Mouse (Mus musculus): ENCODE results near the gene Nfic. TPM values are rescaled to one million over a fixed set of nuclear protein-coding genes. Genes with fewer than 3 reads are reported as not detected.
A peak's percentile ranks its signal among the peaks of the same experiment; 100 is the strongest.

Nfic gene
- polyA plus RNA-seq, 1 experiment from 2014 or later, result 35.0 TPM

- Histone ChIP-seq H3K4me2 (peak overlapping the region; percentile 85), H3K9ac (replicated peaks) (peak overlapping the region; percentile 23; the same call in 1 of the 2 replicates), H3K4me3 (replicated peaks) (peak overlapping the region; percentile 73; the same call in 1 of the 2 replicates), H3K36me3 (peaks cover 5% of the 10 kb centered on the region; the same call in 1 of the 2 replicates), H3K9me3 (replicated peaks) (no peaks in the 10 kb centered on the region), H3K4me1 (peaks cover 42% of the 10 kb centered on the region), H3K27ac (replicated peaks) (peak overlapping the region; percentile 9; the same call in 1 of the 2 replicates), H3K27me3 (replicated peaks) (no peaks in the 10 kb centered on the region)
- no peak for ATAC-seq (ENCODE audit: low FRiP score)
- 54% methylated on average over 12 of the region's 12 CpGs for WGBS
Observed at GRCm38 (mm10) chr10:81356352-81356990, 99.0 kb downstream of the Nfic start.

GRCm38 (mm10) chr10:81355533-81355932 is 99.9 kb downstream of the Nfic start:
- Histone ChIP-seq H3K27me3 (replicated peaks) (no peaks in the 10 kb centered on the region), H3K4me1 (peaks cover 37% of the 10 kb centered on the region), H3K9ac (replicated peaks) (no peak overlapping the region), H3K4me2 (no peak overlapping the region), H3K36me3 (peaks cover 5% of the 10 kb centered on the region; the same call in 1 of the 2 replicates), H3K27ac (replicated peaks) (no peak overlapping the region), H3K4me3 (replicated peaks) (no peak overlapping the region), H3K9me3 (replicated peaks) (no peaks in the 10 kb centered on the region)
- WGBS, result 94% methylated on average over 4 of the region's 4 CpGs
- no peak for ATAC-seq (ENCODE audit: low FRiP score)

- Histone ChIP-seq H3K4me3 (replicated peaks) (no peak overlapping the region), H3K4me1 (peaks cover 34% of the 10 kb centered on the region), H3K9me3 (replicated peaks) (no peaks in the 10 kb centered on the region), H3K36me3 (peaks cover under 1% of the 10 kb centered on the region; the same call in 1 of the 2 replicates), H3K9ac (replicated peaks) (no peak overlapping the region), H3K27me3 (replicated peaks) (no peaks in the 10 kb centered on the region), H3K4me2 (no peak overlapping the region), H3K27ac (replicated peaks) (no peak overlapping the region)
- 77% methylated on average over 9 of the region's 9 CpGs for WGBS
- ATAC-seq (ENCODE audit: low FRiP score), result no peak
Observed at GRCm38 (mm10) chr10:81354738-81355477, 100.5 kb downstream of the Nfic start.

GRCm38 (mm10) chr10:81351678-81352291 is 103.7 kb downstream of the Nfic start:
- H3K27me3 ChIP-seq (replicated peaks), result peaks cover 11% of the 10 kb centered on the region
- no peak for ATAC-seq (ENCODE audit: low FRiP score)
- H3K9ac ChIP-seq (replicated peaks), result no peak overlapping the region
- no peak overlapping the region for H3K27ac ChIP-seq (replicated peaks)
- no peak overlapping the region for H3K4me3 ChIP-seq (replicated peaks)
- 25% methylated on average over 9 of the region's 9 CpGs for WGBS
- H3K36me3 ChIP-seq, result no peaks in the 10 kb centered on the region
- H3K4me2 ChIP-seq, result no peak overlapping the region
- H3K4me1 ChIP-seq, result peaks cover 27% of the 10 kb centered on the region
- no peaks in the 10 kb centered on the region for H3K9me3 ChIP-seq (replicated peaks)

- under 1% methylated on average over 54 of the region's 54 CpGs for WGBS
- Histone ChIP-seq H3K9me3 (replicated peaks) (no peaks in the 10 kb centered on the region), H3K4me1 (peaks cover 29% of the 10 kb centered on the region), H3K27ac (replicated peaks) (peak within 1 kb of the TSS; percentile 83), H3K36me3 (no peaks in the 10 kb centered on the region), H3K4me3 (replicated peaks) (peak within 1 kb of the TSS; percentile 65), H3K9ac (replicated peaks) (peak within 1 kb of the TSS; percentile 62), H3K4me2 (peak within 1 kb of the TSS; percentile 95), H3K27me3 (replicated peaks) (peaks cover 14% of the 10 kb centered on the region)
- ATAC-seq (ENCODE audit: low FRiP score), result peak; percentile 94
Observed at GRCm38 (mm10) chr10:81350351-81351063, 104.9 kb downstream of the Nfic start, which contains the start of gene Hmg20b. Gene Hmg20b, minus strand, starts transcription at chr10:81350480.

GRCm38 (mm10) chr10:81349961-81350350 is 105.5 kb downstream of the Nfic start:
- peak overlapping the region; percentile 62 for H3K9ac ChIP-seq (replicated peaks)
- H3K9me3 ChIP-seq (replicated peaks), result no peaks in the 10 kb centered on the region
- no peaks in the 10 kb centered on the region for H3K36me3 ChIP-seq
- peak overlapping the region; percentile 95 for H3K4me2 ChIP-seq
- peak overlapping the region; percentile 65 for H3K4me3 ChIP-seq (replicated peaks)
- ATAC-seq (ENCODE audit: low FRiP score), result peak; percentile 19
- peak overlapping the region; percentile 56 for H3K27ac ChIP-seq (replicated peaks)
- H3K27me3 ChIP-seq (replicated peaks), result peaks cover 17% of the 10 kb centered on the region
- 1% methylated on average over 29 of the region's 29 CpGs for WGBS
- H3K4me1 ChIP-seq, result peaks cover 29% of the 10 kb centered on the region

GRCm38 (mm10) chr10:81349146-81349545 is 106.3 kb downstream of the Nfic start:
- 5% methylated on average over 12 of the region's 12 CpGs for WGBS
- peak overlapping the region; percentile 65 for H3K4me3 ChIP-seq (replicated peaks)

GRCm38 (mm10) chr10:81346453-81347067 is 108.9 kb downstream of the Nfic start:
- H3K9ac ChIP-seq (replicated peaks), result peak overlapping the region; percentile 42
- no peaks in the 10 kb centered on the region for H3K9me3 ChIP-seq (replicated peaks)
- peaks cover 37% of the 10 kb centered on the region for H3K4me1 ChIP-seq
- peak overlapping the region; percentile 63 for H3K4me2 ChIP-seq
- no peaks in the 10 kb centered on the region for H3K36me3 ChIP-seq
- H3K27ac ChIP-seq (replicated peaks), result peak overlapping the region; percentile 65
- 8% methylated on average over 45 of the region's 55 CpGs for WGBS
- peaks cover 50% of the 10 kb centered on the region for H3K27me3 ChIP-seq (replicated peaks)
- H3K4me3 ChIP-seq (replicated peaks), result peak overlapping the region; percentile 38
- ATAC-seq (ENCODE audit: low FRiP score), result peak; percentile 13

More at GRCm38 (mm10) chr10:81349146-81349545, 106.3 kb downstream of the Nfic start:
- no peak for ATAC-seq (ENCODE audit: low FRiP score)
- Histone ChIP-seq H3K27me3 (replicated peaks) (peaks cover 25% of the 10 kb centered on the region), H3K9ac (replicated peaks) (0 out of 2 replicates have a peak overlapping the region, but pooled peaks have one; percentile 29), H3K4me2 (peak overlapping the region; percentile 95), H3K4me1 (peaks cover 29% of the 10 kb centered on the region), H3K36me3 (no peaks in the 10 kb centered on the region), H3K9me3 (replicated peaks) (no peaks in the 10 kb centered on the region), H3K27ac (replicated peaks) (no peak overlapping the region)

Small RNAs within 50 kb of the gene (microRNA-seq; reads per million reads assigned to microRNA genes)
- not detected for gene Gm25595
- not detected for gene Mir1191b
- not detected for gene Mir6913

Other genes with a start within 250 kb of the Nfic start
- gene Atcay, start 224.8 kb downstream of the Nfic start, polyA plus RNA-seq (2015; fragmentation: Nextera tagmentation; extraction: Ambion mirVana), result 64.8 and 91.1 TPM in 2 replicates
- 27.1 and 31.9 TPM in 2 replicates for gene Zfr2, start 222.5 kb downstream of the Nfic start, polyA plus RNA-seq (2015; fragmentation: Nextera tagmentation; extraction: Ambion mirVana)
- 37.1 and 48.3 TPM in 2 replicates for gene Matk, start 202.7 kb downstream of the Nfic start, polyA plus RNA-seq (2015; fragmentation: Nextera tagmentation; extraction: Ambion mirVana)
- gene Mrpl54, start 188.7 kb downstream of the Nfic start, polyA plus RNA-seq (2015; fragmentation: Nextera tagmentation; extraction: Ambion mirVana), result 155 and 160 TPM in 2 replicates
- 38.0 and 39.1 TPM in 2 replicates for gene Apba3, start 188.7 kb downstream of the Nfic start, polyA plus RNA-seq (2015; fragmentation: Nextera tagmentation; extraction: Ambion mirVana)
- gene Tjp3, start 164.1 kb downstream of the Nfic start, polyA plus RNA-seq (2015; fragmentation: Nextera tagmentation; extraction: Ambion mirVana), result 4.1 and 7.9 TPM in 2 replicates
- 116 and 124 TPM in 2 replicates for gene Pip5k1c, start 162.7 kb downstream of the Nfic start, polyA plus RNA-seq (2015; fragmentation: Nextera tagmentation; extraction: Ambion mirVana)
- 27.8 and 34.0 TPM in 2 replicates for gene Cactin, start 134.5 kb downstream of the Nfic start, polyA plus RNA-seq (2015; fragmentation: Nextera tagmentation; extraction: Ambion mirVana)
- 5.5 and 11.4 TPM in 2 replicates for gene Tbxa2r, start 126.9 kb downstream of the Nfic start, polyA plus RNA-seq (2015; fragmentation: Nextera tagmentation; extraction: Ambion mirVana)
- not detected in 2 replicates for gene Gipc3, start 112.4 kb downstream of the Nfic start, polyA plus RNA-seq (2015; fragmentation: Nextera tagmentation; extraction: Ambion mirVana)
- 31.0 and 48.9 TPM in 2 replicates for gene Hmg20b, start 105.2 kb downstream of the Nfic start, polyA plus RNA-seq (2015; fragmentation: Nextera tagmentation; extraction: Ambion mirVana)
- 22.9 and 29.4 TPM in 2 replicates for gene Mfsd12, start 98.1 kb downstream of the Nfic start, polyA plus RNA-seq (2015; fragmentation: Nextera tagmentation; extraction: Ambion mirVana)
- 1.3 and 1.5 TPM in 2 replicates for gene 4930404N11Rik, start 89.8 kb downstream of the Nfic start, polyA plus RNA-seq (2015; fragmentation: Nextera tagmentation; extraction: Ambion mirVana)
- 132 and 146 TPM in 2 replicates for gene Fzr1, start 77.1 kb downstream of the Nfic start, polyA plus RNA-seq (2015; fragmentation: Nextera tagmentation; extraction: Ambion mirVana)
- gene Dohh, start 71.2 kb downstream of the Nfic start, polyA plus RNA-seq (2015; fragmentation: Nextera tagmentation; extraction: Ambion mirVana), result 101 TPM in 2 replicates
- gene Gm48551, start 71.2 kb downstream of the Nfic start, polyA plus RNA-seq (2015; fragmentation: Nextera tagmentation; extraction: Ambion mirVana), result 5.7 and 7.2 TPM in 2 replicates
- gene Gm48552, start 66.6 kb downstream of the Nfic start, polyA plus RNA-seq (2015; fragmentation: Nextera tagmentation; extraction: Ambion mirVana), result 3.4 and 3.6 TPM in 2 replicates
- 2.5 and 9.3 TPM in 2 replicates for gene Smim24, start 62.6 kb downstream of the Nfic start, polyA plus RNA-seq (2015; fragmentation: Nextera tagmentation; extraction: Ambion mirVana)
- 54.8 and 62.5 TPM in 2 replicates for gene Celf5, start 27.1 kb upstream of the Nfic start, polyA plus RNA-seq (2015; fragmentation: Nextera tagmentation; extraction: Ambion mirVana)
- 68.5 and 70.3 TPM in 2 replicates for gene Ncln, start 40.8 kb upstream of the Nfic start, polyA plus RNA-seq (2015; fragmentation: Nextera tagmentation; extraction: Ambion mirVana)
- gene S1pr4, start 44.5 kb upstream of the Nfic start, polyA plus RNA-seq (2015; fragmentation: Nextera tagmentation; extraction: Ambion mirVana), result 0.69 and 2.1 TPM in 2 replicates
- gene Gna15, start 68.6 kb upstream of the Nfic start, polyA plus RNA-seq (2015; fragmentation: Nextera tagmentation; extraction: Ambion mirVana), result 1.7 and 2.6 TPM in 2 replicates
- 91.1 and 102 TPM in 2 replicates for gene Gna11, start 89.6 kb upstream of the Nfic start, polyA plus RNA-seq (2015; fragmentation: Nextera tagmentation; extraction: Ambion mirVana)
- gene Aes, start 103.9 kb upstream of the Nfic start, polyA plus RNA-seq (2015; fragmentation: Nextera tagmentation; extraction: Ambion mirVana), result 771 and 825 TPM in 2 replicates
- 41.8 and 49.9 TPM in 2 replicates for gene Tle2, start 118.9 kb upstream of the Nfic start, polyA plus RNA-seq (2015; fragmentation: Nextera tagmentation; extraction: Ambion mirVana)
- 5.7 and 7.3 TPM in 2 replicates for gene Tle6, start 145.4 kb upstream of the Nfic start, polyA plus RNA-seq (2015; fragmentation: Nextera tagmentation; extraction: Ambion mirVana)
- 1.3 and 2.3 TPM in 2 replicates for gene BC025920, start 150.6 kb upstream of the Nfic start, polyA plus RNA-seq (2015; fragmentation: Nextera tagmentation; extraction: Ambion mirVana)
- 45.6 and 51.8 TPM in 2 replicates for gene Sirt6, start 172.2 kb upstream of the Nfic start, polyA plus RNA-seq (2015; fragmentation: Nextera tagmentation; extraction: Ambion mirVana)
- 19.0 and 24.2 TPM in 2 replicates for gene Ankrd24, start 172.9 kb upstream of the Nfic start, polyA plus RNA-seq (2015; fragmentation: Nextera tagmentation; extraction: Ambion mirVana)
- gene Gm10778, start 193.4 kb upstream of the Nfic start, polyA plus RNA-seq (2015; fragmentation: Nextera tagmentation; extraction: Ambion mirVana), result 6.6 and 6.9 TPM in 2 replicates
- 16.2 and 16.4 TPM in 2 replicates for gene Zfp433, start 249.2 kb upstream of the Nfic start, polyA plus RNA-seq (2015; fragmentation: Nextera tagmentation; extraction: Ambion mirVana)